Mouse (Mus musculus) right cerebral cortex, postnatal 25 days (tissue): ENCODE results near the gene Rptor.
"Not testable (repeated sequence)": the region's sequence is repeated elsewhere in the genome, so short reads cannot be mapped to it uniquely, and the experiment has no call there.

Experiments
- DNase-seq: peaks from one replicate; pipeline ENCODE4 v3.0.0; 2022

Gene Rptor

GRCm38 (mm10) chr11:119659296-119659695 lies 56.6 kb downstream of the Rptor start:
- DNase-seq: no peak

DNA sequence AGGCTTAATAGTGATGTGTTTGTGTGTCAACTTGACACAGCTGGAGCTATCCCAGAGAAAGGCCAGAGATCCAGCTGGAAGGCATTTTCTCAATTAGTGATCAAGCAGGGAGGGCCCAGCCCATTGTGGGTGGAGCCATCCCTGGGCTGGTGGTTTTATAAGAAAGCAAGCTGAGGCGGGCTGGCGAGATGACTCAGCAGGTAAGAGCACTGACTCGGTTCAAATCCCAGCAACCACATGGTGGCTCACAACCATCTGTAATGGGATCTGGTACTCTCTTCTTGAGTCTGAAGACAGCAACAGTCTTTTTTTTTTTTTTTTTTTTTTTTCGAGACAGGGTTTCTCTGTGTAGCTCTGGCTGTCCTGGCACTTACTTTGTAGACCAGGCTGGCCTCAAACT lies 58.8 kb downstream of the Rptor start:
- not testable (repeated sequence) for DNase-seq

- no peak for DNase-seq
Observed at GRCm38 (mm10) chr11:119663876-119664275, 61.2 kb downstream of the Rptor start.

DNA sequence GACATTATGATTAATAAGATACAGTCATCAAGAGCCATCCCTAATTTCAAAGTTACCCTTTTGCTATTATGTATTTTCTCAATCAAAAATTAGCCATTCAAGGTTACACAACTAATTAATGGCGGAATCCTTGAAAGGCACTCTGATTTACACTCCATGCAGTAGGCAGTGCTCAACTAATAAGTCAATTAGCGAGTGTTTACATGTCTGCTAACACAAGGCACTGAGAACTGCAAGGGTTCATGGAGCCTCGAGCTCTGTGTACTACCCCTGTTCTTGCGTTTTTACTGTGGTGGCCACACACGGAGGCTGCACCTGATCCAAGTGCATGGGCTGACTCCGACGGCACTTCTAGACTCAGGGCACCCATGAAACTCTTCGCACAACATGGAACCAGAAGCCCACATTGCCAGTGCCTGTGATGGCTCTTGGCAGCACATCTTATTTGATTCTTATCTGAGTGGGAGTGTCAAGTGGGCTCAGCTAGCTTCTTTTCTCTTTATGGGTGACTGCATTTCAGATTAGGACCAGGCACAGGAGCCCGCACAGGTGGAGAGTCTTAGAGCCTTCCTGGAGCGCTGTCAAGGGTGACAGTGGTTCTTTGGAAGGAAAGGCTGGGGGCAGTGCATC lies 62.1 kb downstream of the Rptor start:
- no peak for DNase-seq

- no peak for DNase-seq
Observed at GRCm38 (mm10) chr11:119665308-119665702, 62.6 kb downstream of the Rptor start.

DNA sequence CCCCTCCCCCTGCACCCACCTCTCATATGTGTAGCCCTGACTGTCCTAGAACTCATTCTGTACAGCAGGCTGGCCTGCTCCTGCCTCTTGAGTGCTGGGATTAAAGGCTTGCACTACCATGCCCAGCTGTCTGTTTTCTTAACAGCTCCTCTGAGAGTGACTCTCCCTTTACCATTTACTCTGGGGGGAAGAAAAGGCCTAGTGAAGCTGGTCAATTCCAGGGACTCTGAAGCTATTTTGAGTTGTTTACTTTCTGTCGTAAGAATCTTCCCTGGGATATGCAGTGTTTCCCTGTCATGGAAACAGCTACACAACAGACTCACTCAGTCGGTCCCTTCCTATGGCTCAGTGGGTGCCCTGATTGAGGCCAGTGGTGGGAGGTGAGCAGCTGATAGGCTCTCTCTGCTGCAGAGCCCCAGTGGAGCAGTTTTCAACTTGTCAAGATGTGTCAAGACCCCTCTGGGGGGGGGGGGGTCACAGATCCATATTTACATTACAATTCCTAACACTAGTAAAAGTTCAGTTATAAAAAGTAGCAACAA lies 63.9 kb downstream of the Rptor start:
- DNase-seq: no peak

GRCm38 (mm10) chr11:119670690-119671666 lies 68.3 kb downstream of the Rptor start:
- no peak for DNase-seq

DNA sequence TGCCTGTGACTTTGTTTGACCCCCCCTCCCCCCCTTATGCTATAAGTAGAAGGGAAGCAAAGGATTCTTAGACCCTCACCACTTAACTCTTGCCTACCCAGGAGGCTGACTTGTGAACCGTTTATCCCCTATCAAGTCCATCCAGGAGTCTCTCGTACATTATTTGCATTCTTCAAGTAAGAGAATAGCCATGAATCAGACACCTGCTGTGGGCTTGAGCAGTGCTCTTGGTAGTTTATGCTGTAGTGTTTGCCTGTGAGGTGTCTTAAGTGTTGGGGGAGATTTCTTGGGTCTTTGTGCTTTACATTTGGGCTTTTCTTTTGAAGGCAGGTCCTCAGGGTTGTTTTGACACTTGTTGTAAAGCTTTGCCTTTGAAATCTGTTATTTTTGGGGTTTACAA lies 69.3 kb downstream of the Rptor start:
- DNase-seq: no peak

DNA sequence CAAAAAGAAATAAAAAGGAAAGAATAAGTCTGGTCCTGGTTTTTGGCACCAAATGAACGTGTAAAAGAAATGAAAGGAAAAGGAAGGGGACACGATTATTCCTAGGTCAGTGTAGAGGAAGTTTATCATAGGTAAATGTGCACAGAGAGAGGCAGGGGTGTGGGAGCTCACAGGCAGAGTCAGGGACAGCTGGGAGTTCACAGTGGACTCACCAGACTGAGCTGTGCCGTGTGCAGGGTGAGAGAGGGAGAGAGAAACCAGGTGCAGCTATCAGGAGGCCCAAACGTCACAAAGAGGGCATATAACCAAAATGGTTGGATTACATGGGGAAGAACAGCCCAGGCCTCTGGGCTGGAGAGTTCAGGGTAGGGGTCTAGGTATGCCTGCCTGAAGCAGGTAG lies 70.1 kb downstream of the Rptor start:
- DNase-seq: no peak

- DNase-seq: no peak
Observed at GRCm38 (mm10) chr11:119674835-119675234, 72.1 kb downstream of the Rptor start.

- no peak for DNase-seq
Observed at GRCm38 (mm10) chr11:119675546-119675945, 72.8 kb downstream of the Rptor start.

DNA sequence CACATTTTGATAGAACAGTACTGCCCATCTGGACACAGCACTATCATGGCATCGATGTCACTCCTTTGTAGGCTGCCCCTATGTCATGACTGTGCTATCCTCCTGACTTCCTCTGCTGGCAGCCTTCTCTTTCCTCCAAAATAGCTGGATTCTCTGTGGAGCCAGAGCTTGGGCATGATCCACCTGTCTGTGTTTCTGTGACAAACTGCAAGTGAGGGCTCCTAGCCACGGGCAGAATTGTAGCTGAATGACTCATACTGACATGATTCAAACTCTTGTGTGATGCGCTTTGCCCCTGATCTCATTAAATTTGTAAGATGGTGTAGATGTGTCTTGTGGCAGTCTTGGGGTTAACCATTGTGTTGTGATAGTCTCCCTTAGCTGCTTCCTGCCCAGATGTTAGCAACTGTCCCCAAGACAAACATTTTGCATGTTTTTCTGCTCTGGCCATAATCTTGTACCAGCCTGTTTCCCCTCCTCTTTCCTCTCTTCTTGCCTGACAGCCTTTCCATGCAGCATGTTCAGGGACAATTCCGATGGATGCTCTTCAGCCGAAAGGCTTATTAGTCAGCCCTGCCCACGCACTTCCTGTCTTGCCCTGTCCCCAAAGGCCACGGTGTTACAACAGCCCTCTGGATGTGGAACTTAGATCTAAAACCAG lies 74.2 kb downstream of the Rptor start:
- DNase-seq: no peak

DNA sequence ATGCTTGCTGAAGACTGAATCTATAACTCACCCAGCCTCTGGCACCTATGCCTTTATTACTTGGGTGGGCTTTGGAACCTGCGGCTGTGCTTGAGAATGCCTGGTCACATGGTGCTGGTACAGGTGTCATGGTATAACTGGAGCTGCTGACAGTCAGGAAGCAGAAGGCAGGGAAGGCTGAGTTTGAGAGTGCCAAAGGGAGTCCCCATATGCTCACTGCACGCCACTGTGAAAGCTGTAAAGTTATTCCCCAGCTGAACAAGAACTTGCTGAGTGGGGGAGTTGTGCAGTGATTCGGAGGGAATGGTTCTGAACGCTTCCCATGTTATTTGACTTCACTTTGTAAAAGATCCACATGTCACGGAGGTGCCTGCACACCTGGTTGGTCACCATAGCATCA lies 75.7 kb downstream of the Rptor start:
- peak; percentile 37 for DNase-seq

- DNase-seq: no peak
Observed at GRCm38 (mm10) chr11:119680735-119681134, 78.0 kb downstream of the Rptor start.

DNA sequence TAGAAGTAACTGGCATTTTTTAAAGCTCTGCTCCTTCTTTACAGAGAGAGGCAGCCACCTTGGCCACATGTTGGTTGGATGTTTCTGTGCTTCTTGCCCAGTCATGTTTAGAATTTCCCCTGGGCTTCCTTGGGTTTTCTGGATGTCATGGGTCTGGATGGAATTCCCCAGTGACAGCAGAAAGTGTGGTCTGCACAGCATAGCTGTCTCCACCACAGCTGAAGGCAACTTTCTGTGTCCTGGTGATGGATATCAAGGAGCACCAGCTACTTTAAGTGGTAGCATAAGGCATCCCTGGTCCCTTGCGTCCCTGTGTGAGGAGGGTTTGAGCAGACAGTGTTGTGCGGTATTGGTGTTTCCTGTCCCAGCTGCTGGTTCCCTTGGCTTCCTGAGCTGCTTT lies 79.6 kb downstream of the Rptor start:
- DNase-seq: no peak

DNA sequence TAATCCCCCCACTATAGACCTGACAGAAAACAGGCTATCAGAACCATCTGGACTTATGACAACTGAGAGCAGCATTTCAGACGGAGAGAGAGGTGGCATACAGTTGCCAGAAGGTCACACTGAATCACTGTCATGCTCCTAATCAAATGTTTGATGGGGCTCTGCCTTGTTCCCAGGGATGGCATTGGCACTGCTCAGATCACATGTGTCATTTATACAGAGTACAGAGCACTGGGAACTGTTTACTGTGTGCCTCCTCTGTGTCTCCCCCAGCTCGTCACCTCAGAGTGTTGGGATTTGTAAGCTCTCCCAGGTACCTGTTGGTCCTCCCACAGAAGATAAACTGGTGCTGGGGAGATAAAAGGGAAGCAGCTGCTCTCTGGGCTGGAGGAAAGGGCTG lies 81.1 kb downstream of the Rptor start:
- no peak for DNase-seq

- DNase-seq: no peak
Observed at GRCm38 (mm10) chr11:119685477-119685876, 82.8 kb downstream of the Rptor start.

GRCm38 (mm10) chr11:119685910-119686659 lies 83.4 kb downstream of the Rptor start:
- no peak for DNase-seq

- DNase-seq: no peak
Observed at GRCm38 (mm10) chr11:119687316-119687715, 84.6 kb downstream of the Rptor start.

DNA sequence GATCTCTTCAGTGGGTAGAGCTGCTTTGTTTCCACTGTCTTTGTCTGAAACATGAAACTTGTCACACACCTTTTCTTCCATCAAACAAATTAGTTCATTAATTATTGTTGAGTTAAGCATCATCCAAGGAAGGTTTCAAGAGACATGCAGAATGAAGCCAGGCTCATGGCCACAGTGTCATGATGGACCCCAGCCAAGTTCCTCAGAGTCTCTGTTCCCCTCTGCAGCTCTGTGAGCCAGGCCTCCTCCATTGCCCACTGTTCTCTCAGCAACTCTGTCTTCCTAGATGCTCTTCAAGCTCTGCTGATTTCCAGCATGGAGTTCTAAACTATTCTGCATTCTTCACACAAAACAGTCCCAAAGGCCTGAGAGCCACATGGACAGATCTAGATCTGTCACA lies 85.3 kb downstream of the Rptor start:
- DNase-seq: no peak

DNA sequence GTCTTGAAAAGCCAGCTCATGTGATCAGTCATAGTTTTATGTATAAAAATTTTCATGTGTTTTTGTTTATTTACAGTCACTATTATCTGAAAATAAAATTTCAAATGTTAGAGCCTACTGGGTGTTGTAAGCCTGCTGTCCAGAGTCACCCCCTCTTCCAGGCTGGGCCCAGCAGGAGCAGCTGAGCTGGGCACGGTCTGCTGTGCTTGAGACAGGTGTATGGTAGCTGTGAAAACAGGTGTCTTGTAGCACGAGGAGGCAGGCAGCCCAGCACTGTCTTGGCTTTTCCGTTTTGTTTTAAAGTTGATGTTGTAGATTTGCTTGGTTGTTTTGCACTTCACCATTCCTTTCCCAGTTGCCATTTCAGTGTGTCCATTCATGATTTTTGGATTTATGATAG lies 87.2 kb downstream of the Rptor start:
- no peak for DNase-seq

GRCm38 (mm10) chr11:119692196-119692910 lies 89.6 kb downstream of the Rptor start:
- no peak for DNase-seq
